Mouse (Mus musculus) intestine, embryonic 16.5 days (tissue): ENCODE measurements around the gene Mmp17. TPM values are rescaled to one million over a fixed set of nuclear protein-coding genes. Genes with fewer than 3 reads are reported as not detected.
A peak's percentile ranks its signal among the peaks of the same experiment; 100 is the strongest.
"Not testable (repeated sequence)": the region's sequence is repeated elsewhere in the genome, so short reads cannot be mapped to it uniquely, and the experiment has no call there.

ENCODE experiments used
- ATAC-seq: fragments of 200-750 bp; cut with Nextera tagmentation; 2 replicates; pipeline ENCODE4 v1.8.0; 2017; ENCODE audit warnings: moderate TSS enrichment, moderate library complexity
- H3K27ac ChIP-seq: fragments of 300-500 bp; sonication (generic); 2 replicates; pipeline ENCODE4 v1.5.1; 2014; ENCODE audit warnings: mild to moderate bottlenecking, low read length
- H3K27me3 ChIP-seq: fragments of 300-500 bp; sonication (generic); replicated peaks from 2 replicates; pipeline ENCODE4 v1.6.1; 2014; ENCODE audit warnings: low read length, control low read depth, mixed read lengths; ENCODE audit not compliant: control insufficient read depth, insufficient read depth
- H3K36me3 ChIP-seq: fragments of 300-500 bp; sonication (generic); 2 replicates; pipeline ENCODE4 v1.6.1; 2014; ENCODE audit warnings: low read length, control low read depth; ENCODE audit not compliant: control insufficient read depth, insufficient read depth
- H3K4me1 ChIP-seq: fragments of 300-500 bp; sonication (generic); 2 replicates; pipeline ENCODE4 v1.6.1; 2014; ENCODE audit warnings: low read length, control low read depth, mixed read lengths; ENCODE audit not compliant: control insufficient read depth, insufficient read depth
- H3K4me2 ChIP-seq: fragments of 300-500 bp; sonication (generic); 2 replicates; pipeline ENCODE4 v1.6.1; 2014; ENCODE audit warnings: low read depth, low read length, control low read depth
- H3K4me3 ChIP-seq: fragments of 300-500 bp; sonication (generic); 2 replicates; pipeline ENCODE4 v1.5.1; 2014; ENCODE audit warnings: mild to moderate bottlenecking, low read length
- H3K9ac ChIP-seq: fragments of 300-500 bp; sonication (generic); 2 replicates; pipeline ENCODE4 v1.6.1; 2014; ENCODE audit warnings: low read depth, low read length
- H3K9me3 ChIP-seq: fragments of 300-500 bp; sonication (generic); 2 replicates; pipeline ENCODE4 v1.6.1; 2016; ENCODE audit warnings: low read length, control low read depth; ENCODE audit not compliant: control insufficient read depth
- WGBS: fragments of 180-500 bp; shearing (Covaris S2); extraction: QIAGEN DNeasy Blood & Tissue Kit; methylation state at CpG from one replicate; pipeline ENCODE4 v1.1.7; 2014; 5-methylcytosine and 5-hydroxymethylcytosine counted together
- polyA plus RNA-seq: library from polyadenylated mRNA; unstranded; fragments of >200 nt; fragmentation: Nextera tagmentation; extraction: Ambion mirVana; gene quantifications from 2 replicates; pipeline ENCODE4 v1.2.1, GENCODE M21; 2015

Gene Mmp17
- polyA plus RNA-seq, 1 experiment from 2014 or later, result 3.6 TPM

GRCm38 (mm10) chr5:129611060-129611459, 27.1 kb downstream of the Mmp17 start:
- Histone ChIP-seq H3K4me1 (no peaks in the 10 kb centered on the region), H3K4me3 (no peak overlapping the region), H3K9me3 (no peaks in the 10 kb centered on the region), H3K4me2 (no peak overlapping the region), H3K36me3 (no peaks in the 10 kb centered on the region), H3K9ac (no peak overlapping the region), H3K27ac (no peak overlapping the region), H3K27me3 (no peaks in the 10 kb centered on the region)
- peak; percentile 73 for ATAC-seq
- whole genome bisulfite sequencing, result 14% methylated on average over 1 of the region's 1 CpGs

GRCm38 (mm10) chr5:129620600-129620999, 36.6 kb downstream of the Mmp17 start:
- not testable (repeated sequence) for H3K27ac ChIP-seq, H3K4me3 ChIP-seq, H3K9ac ChIP-seq, H3K27me3 ChIP-seq, H3K4me2 ChIP-seq, H3K4me1 ChIP-seq, H3K36me3 ChIP-seq, H3K9me3 ChIP-seq
- 58% methylated on average over 9 of the region's 9 CpGs for WGBS
- peak; percentile 55; the same call in 1 of the 2 replicates for ATAC-seq

GRCm38 (mm10) chr5:129621361-129621760, 37.4 kb downstream of the Mmp17 start:
- Histone ChIP-seq H3K36me3 (no peaks in the 10 kb centered on the region), H3K4me3 (no peak overlapping the region), H3K27ac (peak overlapping the region; percentile 33; the same call in 1 of the 2 replicates), H3K9ac (peak overlapping the region; percentile 11; the same call in 1 of the 2 replicates), H3K4me1 (no peaks in the 10 kb centered on the region), H3K27me3 (no peaks in the 10 kb centered on the region), H3K4me2 (peak overlapping the region; percentile 11; the same call in 1 of the 2 replicates), H3K9me3 (no peaks in the 10 kb centered on the region)
- WGBS, result 58% methylated on average over 5 of the region's 5 CpGs
- ATAC-seq, result peak; percentile 81

- Histone ChIP-seq H3K36me3 (no peaks in the 10 kb centered on the region), H3K9me3 (no peaks in the 10 kb centered on the region), H3K4me1 (no peaks in the 10 kb centered on the region), H3K27me3 (no peaks in the 10 kb centered on the region), H3K4me2 (no peak overlapping the region), H3K9ac (no peak overlapping the region), H3K4me3 (no peak overlapping the region), H3K27ac (no peak overlapping the region)
- WGBS, result 85% methylated on average over 6 of the region's 6 CpGs
- ATAC-seq, result no peak
Observed at GRCm38 (mm10) chr5:129626099-129626498, 42.1 kb downstream of the Mmp17 start.

GRCm38 (mm10) chr5:129626586-129626985, 42.6 kb downstream of the Mmp17 start:
- H3K27ac ChIP-seq, H3K4me3 ChIP-seq, H3K27me3 ChIP-seq, H3K4me2 ChIP-seq, H3K4me1 ChIP-seq, H3K9ac ChIP-seq, ATAC-seq, H3K36me3 ChIP-seq, H3K9me3 ChIP-seq: not testable (repeated sequence)
- 76% methylated on average over 4 of the region's 4 CpGs for WGBS

GRCm38 (mm10) chr5:129632270-129633250, 48.6 kb downstream of the Mmp17 start:
- H3K4me2 ChIP-seq, H3K27me3 ChIP-seq, H3K36me3 ChIP-seq, H3K4me3 ChIP-seq, H3K27ac ChIP-seq, H3K9ac ChIP-seq, H3K9me3 ChIP-seq, H3K4me1 ChIP-seq, ATAC-seq: not testable (repeated sequence)
- 81% methylated on average over 2 of the region's 2 CpGs for WGBS

GRCm38 (mm10) chr5:129650858-129651257, 66.9 kb downstream of the Mmp17 start:
- Histone ChIP-seq H3K27ac (no peak overlapping the region), H3K36me3 (no peaks in the 10 kb centered on the region), H3K9me3 (no peaks in the 10 kb centered on the region), H3K27me3 (no peaks in the 10 kb centered on the region), H3K9ac (no peak overlapping the region), H3K4me3 (no peak overlapping the region), H3K4me2 (no peak overlapping the region), H3K4me1 (no peaks in the 10 kb centered on the region)
- no peak for ATAC-seq
- WGBS, result 94% methylated on average over 5 of the region's 5 CpGs

- H3K27ac ChIP-seq, result no peak overlapping the region
- H3K4me2 ChIP-seq, result no peak overlapping the region
- H3K27me3 ChIP-seq, result no peaks in the 10 kb centered on the region
- H3K4me1 ChIP-seq, result no peaks in the 10 kb centered on the region
- no peaks in the 10 kb centered on the region for H3K9me3 ChIP-seq
- no peak for ATAC-seq
- H3K9ac ChIP-seq, result no peak overlapping the region
- WGBS, result 98% methylated on average over 10 of the region's 10 CpGs
- H3K4me3 ChIP-seq, result no peak overlapping the region
- H3K36me3 ChIP-seq, result peaks cover 14% of the 10 kb centered on the region; the same call in 1 of the 2 replicates
Observed at GRCm38 (mm10) chr5:129657016-129657415, 73.0 kb downstream of the Mmp17 start.

GRCm38 (mm10) chr5:129657931-129658330, 74.0 kb downstream of the Mmp17 start:
- Histone ChIP-seq H3K27me3 (no peaks in the 10 kb centered on the region), H3K9me3 (no peaks in the 10 kb centered on the region), H3K4me1 (no peaks in the 10 kb centered on the region), H3K9ac (no peak overlapping the region), H3K36me3 (peaks cover 14% of the 10 kb centered on the region; the same call in 1 of the 2 replicates), H3K27ac (no peak overlapping the region), H3K4me3 (no peak overlapping the region), H3K4me2 (no peak overlapping the region)
- WGBS, result 93% methylated on average over 15 of the region's 15 CpGs
- no peak for ATAC-seq
